Mouse (Mus musculus) lung, postnatal 25 days (tissue): Measurements from ENCODE around the gene Atg16l2.

Experiments
- DNase-seq: peaks from one replicate; pipeline ENCODE4 v3.0.0; 2022; ENCODE audit warnings: low spot score

Gene Atg16l2

GRCm38 (mm10) chr7:101301881-101302456, at the start of gene Atg16l2:
TSS of gene Atg16l2 (minus strand) at chr7:101302251.
- DNase-seq, result peak; percentile 95

- DNase-seq, result no peak
These were observed 47.8 kb upstream of the Atg16l2 start for GRCm38 (mm10) chr7:101349861-101350260.

DNA sequence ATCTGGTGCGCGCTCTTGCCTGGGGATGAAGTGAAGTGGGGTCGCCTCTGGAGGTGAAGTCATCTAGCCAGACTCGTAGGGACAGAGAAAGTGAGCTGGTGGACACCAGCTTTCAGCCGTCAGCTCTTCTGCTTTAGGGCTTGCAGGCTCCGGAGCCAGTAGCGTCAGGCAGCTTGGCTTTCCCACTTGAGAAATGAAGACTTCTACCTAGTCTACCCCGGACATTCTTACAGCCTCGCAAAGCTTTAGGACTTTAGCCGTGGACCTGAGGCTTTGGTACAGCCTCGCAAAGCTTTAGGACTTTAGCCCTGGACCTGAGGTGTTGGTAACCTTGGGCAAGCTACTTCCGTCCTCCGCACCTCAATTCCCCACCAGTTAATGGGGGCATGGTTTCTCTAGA, 46.3 kb upstream of the Atg16l2 start:
- DNase-seq, result no peak

- DNase-seq, result peak; percentile 65
These were observed 45.8 kb upstream of the Atg16l2 start, which contains the start of gene Arap1 for GRCm38 (mm10) chr7:101347767-101348270. TSS of gene Arap1 (plus strand) at chr7:101348067.

GRCm38 (mm10) chr7:101346991-101347390, 44.9 kb upstream of the Atg16l2 start:
- DNase-seq, result no peak

DNA sequence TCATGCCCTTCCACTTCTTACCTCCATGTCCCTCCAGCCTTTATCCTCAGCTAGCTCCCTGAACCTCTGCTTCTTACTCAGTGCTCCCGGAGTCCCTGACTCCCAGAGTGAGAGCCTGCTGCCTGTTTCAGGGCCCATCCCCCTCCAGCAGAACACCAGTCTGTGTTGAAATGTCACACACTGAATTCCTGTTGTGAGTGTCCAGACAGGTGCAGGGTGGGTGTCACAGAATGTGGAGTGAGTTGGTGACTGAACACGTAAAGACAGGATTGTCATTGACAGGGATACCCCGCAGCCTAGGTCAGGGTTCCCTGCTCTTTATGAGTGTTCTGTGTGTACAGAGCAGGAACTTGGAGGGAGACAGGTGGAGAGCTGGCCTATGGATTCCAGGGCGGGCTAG, 42.8 kb upstream of the Atg16l2 start:
- DNase-seq, result no peak

- no peak for DNase-seq
These were observed 41.1 kb upstream of the Atg16l2 start for GRCm38 (mm10) chr7:101343135-101343534.

DNA sequence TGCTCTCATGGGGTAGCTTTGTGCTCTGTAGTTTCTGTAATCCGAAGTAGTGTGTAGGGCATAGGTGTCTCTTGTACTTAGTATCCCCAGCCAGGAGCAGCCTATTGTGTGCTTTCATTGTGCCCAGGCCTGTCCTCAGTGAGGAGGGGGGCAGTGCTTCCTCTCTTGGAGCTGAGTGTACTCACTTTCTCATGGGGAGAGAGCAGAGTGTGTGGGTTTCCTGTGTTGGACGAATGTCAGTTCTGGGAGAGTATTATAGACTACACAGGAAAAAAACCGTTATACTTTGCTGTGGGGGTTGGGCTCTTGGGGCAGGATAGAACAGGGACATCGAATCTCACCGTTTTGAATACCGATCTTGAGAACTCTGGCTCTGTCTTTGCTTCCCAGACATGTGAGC, 39.4 kb upstream of the Atg16l2 start:
- DNase-seq, result no peak

- DNase-seq, result no peak
These were observed 35.4 kb upstream of the Atg16l2 start for GRCm38 (mm10) chr7:101337401-101337800.

- no peak for DNase-seq
These were observed 34.6 kb upstream of the Atg16l2 start for GRCm38 (mm10) chr7:101336686-101337085.

DNA sequence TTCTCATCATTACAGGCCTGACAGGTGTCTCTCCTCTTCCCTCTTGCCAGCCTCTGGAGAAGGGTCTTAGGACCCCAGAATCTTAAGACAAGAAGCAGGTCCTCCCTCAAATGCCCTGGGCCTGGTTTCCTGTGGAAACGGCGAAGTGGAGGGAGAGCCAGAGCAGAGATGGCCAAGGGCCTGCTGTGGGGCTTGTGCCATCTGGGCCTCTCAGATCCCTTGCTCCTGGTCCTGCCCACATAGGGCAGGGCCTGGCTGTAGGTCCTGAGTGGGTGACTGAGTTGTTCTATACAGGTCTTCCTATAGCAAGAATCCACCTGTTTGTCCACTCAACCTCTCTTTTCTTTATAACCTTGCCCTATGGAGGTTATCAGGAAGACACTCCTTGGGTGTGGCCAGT, 33.2 kb upstream of the Atg16l2 start:
- no peak for DNase-seq

DNA sequence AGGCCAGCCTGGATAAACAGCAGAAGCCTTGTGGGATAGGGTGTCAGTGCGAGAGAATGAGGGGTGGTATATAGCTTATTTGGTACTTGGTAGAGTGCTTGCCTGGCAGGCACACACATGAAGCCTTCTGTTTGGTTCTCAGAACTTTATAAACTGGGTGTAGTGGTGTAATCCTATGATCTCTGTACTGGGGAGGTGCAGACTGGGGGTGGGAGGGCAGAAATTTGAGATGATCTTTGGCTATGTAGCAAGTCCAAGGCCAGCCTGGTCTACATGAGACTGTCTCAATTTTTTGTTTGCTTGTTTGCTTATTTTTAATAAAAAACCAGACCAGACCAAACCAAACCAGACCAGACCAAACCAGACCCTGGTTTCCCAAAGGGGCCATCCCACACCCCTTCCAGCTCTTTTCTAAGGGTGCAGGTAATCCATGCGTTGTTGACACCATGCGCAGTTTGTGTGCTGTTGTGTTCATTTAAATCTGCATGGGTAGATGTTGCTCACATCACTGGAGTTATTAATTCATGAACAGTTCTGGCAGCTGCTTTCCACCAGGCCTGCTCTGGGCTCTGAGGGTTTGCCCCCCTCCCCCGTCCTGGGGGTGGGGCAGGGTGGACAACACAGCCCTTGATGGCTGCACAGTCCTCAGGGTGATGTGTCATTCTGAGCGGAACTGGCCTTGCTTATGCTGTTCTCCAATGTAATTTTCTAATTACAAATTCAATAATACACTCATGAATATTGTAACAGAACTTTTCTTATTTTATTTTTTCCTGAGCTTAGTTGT, 30.2 kb upstream of the Atg16l2 start:
- DNase-seq, result no peak

- DNase-seq, result no peak
These were observed 28.8 kb upstream of the Atg16l2 start for GRCm38 (mm10) chr7:101330841-101331173.

GRCm38 (mm10) chr7:101330074-101330840, 28.2 kb upstream of the Atg16l2 start:
- DNase-seq, result no peak

- no peak for DNase-seq
These were observed 27.6 kb upstream of the Atg16l2 start for GRCm38 (mm10) chr7:101329606-101330005.

DNA sequence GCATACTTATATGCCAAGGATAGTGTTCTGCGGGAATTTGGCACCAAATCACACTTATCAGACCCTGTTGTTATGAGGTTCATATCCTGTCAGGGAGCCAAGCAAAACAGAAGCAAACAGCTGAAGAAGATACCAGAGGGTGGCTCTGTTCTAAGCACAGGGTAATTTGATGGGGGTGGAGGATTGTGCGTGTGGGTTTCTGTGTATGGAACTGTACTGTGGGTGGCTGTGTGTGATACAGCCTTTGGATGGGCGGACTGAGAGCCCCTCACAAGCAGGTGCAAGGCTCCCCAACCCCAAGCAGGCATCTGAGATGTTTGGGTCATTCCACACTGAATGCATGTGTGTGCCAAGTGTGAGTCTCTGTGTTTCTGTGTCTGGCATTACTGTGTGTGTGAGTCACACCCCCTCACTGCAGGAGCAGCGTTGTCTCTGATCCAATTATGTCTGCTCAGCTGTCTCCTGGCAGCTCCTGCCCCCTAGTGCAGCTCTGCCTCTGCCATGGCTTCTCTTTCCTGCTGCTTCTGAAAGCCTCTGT, 26.6 kb upstream of the Atg16l2 start:
- DNase-seq, result no peak

GRCm38 (mm10) chr7:101327786-101328185, 25.7 kb upstream of the Atg16l2 start:
- DNase-seq, result no peak

DNA sequence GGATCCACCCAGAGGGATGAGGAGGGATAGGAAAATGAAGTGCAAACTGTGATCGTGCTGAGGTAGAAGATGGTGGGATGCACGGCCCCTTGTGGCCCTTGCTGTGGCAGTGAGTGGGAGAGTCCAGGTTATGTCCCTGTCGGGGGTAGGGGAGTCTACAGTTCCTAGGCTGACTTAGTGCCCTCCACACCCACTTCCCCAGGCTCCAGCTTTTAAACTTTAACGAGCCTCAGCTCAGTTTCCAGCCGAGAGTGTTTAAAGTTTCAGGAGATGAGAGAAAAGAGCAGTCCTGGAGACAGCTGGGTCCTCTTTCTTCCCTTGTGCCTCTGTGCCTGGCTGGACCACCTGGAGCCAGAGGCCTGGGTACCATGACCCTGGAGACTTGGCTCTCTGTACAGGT, 25.2 kb upstream of the Atg16l2 start:
- no peak for DNase-seq

DNA sequence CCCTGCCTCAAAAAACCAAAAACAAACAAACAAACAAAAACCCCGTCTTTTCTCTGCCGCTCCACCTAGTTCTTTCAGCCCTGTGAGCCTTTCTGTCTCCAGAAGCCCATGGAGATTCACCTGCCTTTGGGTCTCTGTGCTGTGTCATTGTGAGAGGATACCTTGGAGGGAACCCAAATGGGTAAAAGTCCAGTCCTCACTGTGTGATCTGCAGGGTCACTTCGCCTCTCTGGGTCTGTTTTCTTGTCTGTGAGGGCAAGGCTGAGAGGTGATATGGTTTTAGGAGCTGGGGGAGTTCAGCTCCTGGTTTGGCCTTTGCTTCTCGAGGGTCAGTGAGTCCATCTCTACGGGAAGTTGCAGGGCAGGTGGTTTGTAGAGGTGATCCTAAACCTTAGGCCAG, 24.0 kb upstream of the Atg16l2 start:
- no peak for DNase-seq

- DNase-seq, result no peak
These were observed 22.3 kb upstream of the Atg16l2 start for GRCm38 (mm10) chr7:101324142-101324962.

GRCm38 (mm10) chr7:101323141-101323594, 21.1 kb upstream of the Atg16l2 start:
- DNase-seq, result no peak
